Mouse (Mus musculus) embryonic fibroblast, embryonic 13.5 days (primary cell): ENCODE measurements at regions not wholly inside any gene's neighbourhood (a gene's known extent, or its start where the extent isn't known, plus 50 kb on each side); places are given as distances from the start of the nearest gene placed in this dataset.

Experiments used
- CTCF ChIP-seq: IDR thresholded peaks from 2 replicates; pipeline ENCODE4 v1.5.1; 2011; ENCODE audit warnings: mild to moderate bottlenecking, control low read depth, low read length, moderate library complexity, borderline replicate concordance; ENCODE audit not compliant: insufficient read depth
- POLR2A ChIP-seq: IDR thresholded peaks from 2 replicates; pipeline ENCODE4 v1.6.1; 2011; ENCODE audit warnings: low read depth, mild to moderate bottlenecking, control low read depth, low read length, moderate library complexity

DNA sequence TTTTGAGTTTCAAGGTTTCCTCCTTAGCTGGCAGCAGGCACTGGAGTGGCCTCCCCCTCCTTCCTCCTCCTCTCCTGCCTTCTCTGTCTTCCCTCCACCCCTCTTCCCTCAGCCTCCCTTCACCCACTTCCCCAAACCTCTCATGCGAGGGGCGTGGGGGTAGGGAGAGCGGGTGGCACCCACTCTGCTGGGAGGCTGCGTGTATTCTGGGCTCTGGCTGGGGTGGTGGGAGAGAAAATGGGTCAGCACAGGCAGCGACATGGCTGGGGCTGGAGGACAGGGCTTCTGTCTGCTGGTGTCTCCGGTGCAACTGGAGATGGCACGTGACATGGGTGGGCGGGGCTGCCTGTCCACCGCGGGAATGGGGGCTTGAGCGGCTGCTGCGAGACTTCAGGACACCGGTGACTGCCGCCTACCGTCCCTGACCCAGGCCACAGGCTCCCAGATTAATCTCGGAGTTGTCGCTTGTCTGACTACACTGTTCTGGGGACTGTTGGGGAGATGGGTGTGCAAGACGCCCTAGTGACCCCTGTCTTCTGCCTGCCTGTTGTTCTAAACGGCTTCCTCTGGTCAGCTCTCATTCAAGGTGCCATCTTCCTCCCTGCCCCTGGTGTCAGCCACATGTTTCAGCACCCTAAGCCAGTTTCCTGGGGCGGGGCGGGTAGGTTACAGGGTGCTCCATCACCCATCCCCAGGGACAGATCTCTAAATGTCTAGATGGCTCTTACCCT is 105.0 kb upstream of the Trpm1 start:
- no peak for TF ChIP-seq CTCF
- 0 out of 2 replicates have a peak, but pooled peaks have one; percentile 29 for TF ChIP-seq POLR2A
